Mouse (Mus musculus) cortical plate, adult 2 months (tissue): ENCODE results near the gene Klhdc10.

Experiments used
- CTCF ChIP-seq: fragments of 200-500 bp; IDR thresholded peaks from 2 replicates; pipeline ENCODE4 v1.5.1; 2011; ENCODE audit warnings: mild to moderate bottlenecking, control low read depth, low read length; ENCODE audit not compliant: insufficient read depth; ENCODE audit errors: extremely low read depth
- POLR2A ChIP-seq: fragments of 200-500 bp; IDR thresholded peaks from 2 replicates; pipeline ENCODE4 v1.6.1; 2011; ENCODE audit warnings: mild to moderate bottlenecking, low read length, control low read depth; ENCODE audit not compliant: insufficient read depth; ENCODE audit errors: extremely low read depth

DNA sequence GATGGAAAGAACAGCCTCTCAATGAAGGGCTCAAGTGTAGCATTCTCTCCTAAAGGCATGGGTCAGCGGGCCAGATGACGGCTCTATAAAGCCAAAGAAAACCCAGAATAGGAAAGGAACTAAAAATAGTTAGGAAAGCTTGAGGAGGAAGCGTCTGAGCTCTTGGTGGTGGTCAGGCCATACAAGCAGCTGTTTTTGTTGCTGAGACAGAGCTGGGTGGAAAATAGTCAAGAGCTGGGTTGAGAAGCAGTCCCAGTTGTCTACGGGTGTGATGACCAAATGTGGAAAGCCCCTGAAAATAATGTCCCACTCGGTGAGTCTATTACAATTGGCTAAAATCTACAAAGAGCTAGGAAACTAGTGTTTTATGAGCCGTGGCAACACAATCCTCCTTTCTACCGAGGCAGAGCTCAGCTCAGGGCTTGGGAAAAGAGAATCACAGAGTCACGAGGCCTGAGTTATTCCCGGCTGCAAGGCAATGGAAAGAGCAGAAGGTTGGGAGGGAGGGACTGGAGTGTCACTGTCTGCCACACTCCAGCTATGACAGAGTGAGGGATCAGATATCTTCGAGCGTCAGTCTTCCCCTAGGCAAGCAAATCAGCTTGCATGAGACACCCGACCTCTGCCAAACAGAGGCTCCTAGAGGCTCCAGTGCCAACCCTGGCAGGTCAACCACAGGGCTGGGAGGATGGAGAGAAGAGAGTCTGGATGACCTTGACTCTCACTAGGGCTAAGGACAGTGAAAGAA, 41.7 kb upstream of the Klhdc10 start:
- TF ChIP-seq CTCF: no peak
- no peak for TF ChIP-seq POLR2A
